Mouse (Mus musculus): ENCODE results near the gene Il5ra.

The Il5ra gene

DNA sequence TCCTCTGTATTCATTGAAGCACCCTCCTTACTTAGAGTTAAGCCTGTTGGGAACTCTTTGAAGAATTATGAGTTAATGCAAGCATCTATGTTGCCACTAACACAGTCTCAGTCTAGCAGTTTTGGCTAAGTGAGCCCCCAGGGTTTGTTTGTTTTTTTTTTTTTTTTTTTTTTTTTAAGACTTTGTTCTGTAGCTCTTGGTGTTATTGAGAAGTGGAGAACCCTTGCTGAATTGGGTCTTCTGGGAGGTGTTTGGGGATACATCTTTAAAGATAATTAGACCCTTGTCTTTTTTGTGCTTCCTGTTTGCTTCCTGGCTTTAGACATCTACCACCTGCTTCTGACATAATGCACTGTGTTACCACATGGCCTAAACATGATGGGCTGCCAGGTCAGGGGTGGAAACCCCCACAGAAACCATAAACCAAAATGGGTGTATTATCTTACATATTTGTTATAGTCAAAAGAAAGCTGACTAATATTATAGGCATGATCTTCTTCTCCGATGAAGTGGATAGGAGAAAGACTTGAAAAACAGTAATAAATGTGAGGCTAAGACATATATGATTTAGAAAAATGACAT lies 8.5 kb downstream of the Il5ra start:
- in situ Hi-C loops (cut with MboI, MseI): no loop called here

DNA sequence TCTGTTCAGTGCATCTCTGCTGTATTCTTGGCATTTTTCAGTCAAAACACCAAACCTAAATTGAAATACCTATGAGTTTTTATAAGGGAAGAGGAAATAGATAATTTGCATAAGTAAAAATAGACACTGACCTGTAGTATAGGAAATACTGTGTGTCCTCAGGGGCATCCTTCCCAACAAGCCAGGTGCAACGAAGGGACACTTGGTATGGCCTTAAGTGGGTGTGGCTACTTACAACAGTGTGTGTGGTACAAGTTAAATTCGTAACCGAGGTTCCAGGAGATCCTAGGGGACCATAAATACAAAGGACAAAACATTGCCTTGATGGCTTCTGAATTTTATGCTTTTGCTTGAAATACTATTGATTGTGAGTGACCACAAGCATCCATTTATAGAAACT lies 10.6 kb downstream of the Il5ra start:
- in situ Hi-C loops (cut with MboI, MseI): no loop called here

DNA sequence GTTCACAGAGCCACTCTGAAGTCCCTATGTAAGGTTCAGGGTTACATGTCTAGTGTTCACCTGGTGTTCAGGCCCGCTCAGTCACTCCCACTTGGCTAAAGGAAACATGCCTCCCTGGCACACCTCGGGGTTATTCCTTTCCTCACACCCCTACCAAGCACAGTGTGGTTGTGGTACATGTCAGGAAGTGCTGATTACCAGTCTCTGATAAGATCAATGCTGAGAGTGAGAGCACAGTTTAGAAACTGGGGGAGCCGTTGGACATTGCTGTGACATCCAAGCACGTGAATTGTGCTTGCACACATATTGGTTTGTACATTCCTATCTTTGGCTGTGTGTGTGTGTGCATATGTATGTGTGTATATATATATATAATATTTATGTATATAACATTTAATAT lies 16.3 kb downstream of the Il5ra start:
- in situ Hi-C loops (cut with MboI, MseI): no loop called here

DNA sequence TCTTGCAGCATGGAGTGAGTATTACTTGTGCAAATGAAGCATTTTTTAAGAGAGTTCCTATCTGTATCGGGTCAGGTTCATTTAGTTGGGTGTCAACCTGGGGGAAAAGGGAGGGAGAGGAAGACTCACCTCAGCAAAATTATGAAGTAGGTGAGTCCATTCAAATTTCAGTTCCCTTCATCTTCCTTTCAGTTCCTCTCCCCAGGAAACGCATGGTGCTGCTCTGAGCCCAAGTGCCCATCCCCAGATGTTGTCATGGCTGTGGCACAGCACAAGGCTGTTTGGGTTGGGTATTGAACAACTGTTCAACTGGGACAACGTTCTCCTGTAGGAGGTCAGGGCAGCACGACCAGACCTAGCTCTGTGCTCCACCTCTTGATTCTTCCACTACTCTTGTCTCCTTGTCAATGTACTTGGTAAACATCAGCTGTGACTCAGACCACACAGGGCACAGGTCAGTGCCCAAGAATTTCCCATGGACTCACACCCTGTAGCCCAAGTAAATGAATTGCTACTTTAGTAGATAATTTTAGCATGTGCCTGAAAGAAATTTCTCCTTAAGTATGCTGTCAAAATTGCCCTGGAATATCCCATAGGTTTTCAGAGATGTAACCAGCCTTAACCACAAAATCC lies 19.0 kb downstream of the Il5ra start:
- in situ Hi-C loops (cut with MboI, MseI): no loop called here

DNA sequence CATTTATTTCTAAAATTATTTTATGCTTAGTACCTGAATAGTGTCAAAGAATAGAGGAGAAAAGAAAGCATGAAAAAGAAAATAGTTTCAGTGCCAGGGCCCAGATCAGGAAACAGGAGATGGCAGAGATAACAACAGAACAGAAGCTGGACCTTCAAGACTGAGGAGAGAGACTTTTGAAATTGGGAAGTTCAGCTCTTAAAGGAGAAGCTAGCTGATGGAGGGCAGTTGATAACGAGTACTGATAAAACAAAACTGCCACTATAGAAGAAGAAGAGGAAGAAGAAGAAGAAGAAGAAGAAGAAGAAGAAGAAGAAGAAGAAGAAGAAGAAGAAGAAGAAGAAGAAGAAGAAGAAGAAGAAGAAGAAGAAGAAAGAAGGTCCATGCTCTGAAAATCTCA lies 21.1 kb downstream of the Il5ra start:
- in situ Hi-C loops (cut with MboI, MseI): no loop called here

DNA sequence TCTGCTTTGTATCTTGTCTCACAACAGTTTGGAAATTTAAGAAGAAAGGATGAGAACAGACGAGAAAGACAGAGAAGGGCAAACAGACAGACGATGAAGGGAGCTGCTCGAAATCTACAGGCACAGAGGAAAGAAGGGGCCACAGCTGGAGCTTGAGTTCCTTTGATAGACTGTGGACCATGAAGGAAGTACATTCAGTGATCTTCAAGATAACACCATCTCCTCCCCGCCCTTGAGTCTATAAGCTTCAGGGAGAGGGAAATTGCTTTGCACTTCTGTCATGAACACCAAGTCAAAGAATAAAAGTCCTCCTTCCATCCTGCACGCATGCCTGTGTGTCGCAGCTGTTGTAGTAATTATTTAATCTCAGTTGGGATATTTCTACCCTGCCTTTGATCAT lies 22.8 kb downstream of the Il5ra start:
- in situ Hi-C loops (cut with MboI, MseI): no loop called here

DNA sequence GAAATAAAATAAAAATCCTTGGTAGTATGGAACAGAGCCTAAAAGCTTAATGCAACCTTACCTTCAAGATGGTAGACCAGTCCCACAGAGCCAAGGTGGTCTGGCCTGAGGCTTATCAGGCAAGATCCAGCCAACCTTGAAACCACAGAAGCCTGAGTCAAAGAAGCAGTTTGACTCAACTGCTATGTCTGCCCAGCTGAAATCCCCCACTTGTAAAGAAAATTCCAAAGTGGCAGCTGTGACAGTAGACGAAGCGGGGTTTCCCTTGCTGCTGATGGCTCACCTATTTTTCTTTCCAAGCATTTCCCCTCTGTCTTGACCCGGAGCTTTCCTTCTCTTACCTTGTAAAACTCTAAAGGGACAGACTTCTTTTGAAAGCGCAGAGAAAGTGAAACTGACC lies 23.2 kb downstream of the Il5ra start:
- in situ Hi-C loops (cut with MboI, MseI): no loop called here

DNA sequence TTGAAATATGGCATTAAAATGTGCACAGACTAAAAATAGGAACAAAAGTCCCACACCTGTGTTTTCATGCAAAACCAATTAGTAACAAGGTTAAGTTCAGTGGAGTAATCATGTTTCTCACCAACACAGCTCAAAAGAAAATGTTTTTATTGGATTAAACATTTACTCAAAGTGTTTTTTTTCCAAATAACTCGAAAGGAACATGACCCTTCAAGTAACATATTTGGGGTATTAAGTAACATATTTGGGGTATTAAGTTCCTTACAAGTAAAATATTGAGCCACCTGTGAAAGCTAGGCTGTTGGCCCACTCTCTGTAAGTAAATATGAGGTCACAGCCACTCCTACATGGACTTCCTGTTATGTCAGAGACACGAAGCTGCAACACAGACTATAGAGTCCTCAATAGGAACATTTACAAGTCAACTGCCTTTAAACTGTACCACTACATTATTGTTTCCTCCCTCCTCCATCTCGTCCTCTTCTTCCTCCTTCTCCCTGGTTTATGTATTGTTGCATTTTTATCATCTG lies 43.3 kb downstream of the Il5ra start:
- in situ Hi-C loops (cut with MboI, MseI): no loop called here

DNA sequence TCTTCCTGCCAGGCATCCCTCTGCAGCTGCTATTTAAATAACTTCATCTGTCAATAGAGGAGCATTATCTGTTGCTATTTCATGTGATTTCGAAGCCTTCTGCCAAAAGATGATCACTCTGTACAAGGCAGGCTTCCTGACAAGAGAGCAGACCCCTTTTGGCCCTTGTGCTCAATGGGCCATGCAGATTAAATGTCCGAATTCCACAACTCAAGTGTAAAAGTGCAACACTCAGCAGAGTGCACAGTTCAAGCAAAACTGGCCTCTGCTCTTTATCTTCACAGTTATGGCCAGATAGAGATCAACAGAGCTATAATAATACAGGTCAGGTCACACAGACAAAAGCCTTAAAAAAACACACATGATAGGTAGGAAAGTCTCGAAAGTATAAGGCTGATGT lies 46.9 kb downstream of the Il5ra start:
- in situ Hi-C loops (cut with MboI, MseI): no loop called here

DNA sequence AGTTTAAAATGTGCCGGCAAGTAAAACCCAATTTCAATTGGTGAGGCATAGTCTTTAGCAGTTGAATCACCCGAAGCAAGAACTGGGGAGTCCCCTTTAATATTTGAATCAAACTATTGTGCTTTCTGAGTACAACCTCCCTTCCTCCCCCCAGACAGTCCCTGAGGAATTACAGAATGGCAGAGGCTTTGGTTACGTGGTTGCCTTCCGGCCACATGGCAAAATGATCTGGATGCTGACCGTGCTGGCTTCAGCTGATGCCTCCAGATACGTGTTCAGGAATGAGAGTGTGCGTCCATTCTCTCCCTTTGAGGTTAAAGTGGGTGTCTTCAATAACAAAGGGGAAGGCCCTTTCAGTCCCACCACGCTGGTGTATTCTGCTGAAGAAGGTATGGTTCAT lies 73.3 kb downstream of the Il5ra start:
- in situ Hi-C loops (cut with MboI, MseI): loop anchor here in 1 of 2 experiments (10.0 kb wide), 1 partner anchor 1379 kb away; no protein-coding TSS in a partner anchor

DNA sequence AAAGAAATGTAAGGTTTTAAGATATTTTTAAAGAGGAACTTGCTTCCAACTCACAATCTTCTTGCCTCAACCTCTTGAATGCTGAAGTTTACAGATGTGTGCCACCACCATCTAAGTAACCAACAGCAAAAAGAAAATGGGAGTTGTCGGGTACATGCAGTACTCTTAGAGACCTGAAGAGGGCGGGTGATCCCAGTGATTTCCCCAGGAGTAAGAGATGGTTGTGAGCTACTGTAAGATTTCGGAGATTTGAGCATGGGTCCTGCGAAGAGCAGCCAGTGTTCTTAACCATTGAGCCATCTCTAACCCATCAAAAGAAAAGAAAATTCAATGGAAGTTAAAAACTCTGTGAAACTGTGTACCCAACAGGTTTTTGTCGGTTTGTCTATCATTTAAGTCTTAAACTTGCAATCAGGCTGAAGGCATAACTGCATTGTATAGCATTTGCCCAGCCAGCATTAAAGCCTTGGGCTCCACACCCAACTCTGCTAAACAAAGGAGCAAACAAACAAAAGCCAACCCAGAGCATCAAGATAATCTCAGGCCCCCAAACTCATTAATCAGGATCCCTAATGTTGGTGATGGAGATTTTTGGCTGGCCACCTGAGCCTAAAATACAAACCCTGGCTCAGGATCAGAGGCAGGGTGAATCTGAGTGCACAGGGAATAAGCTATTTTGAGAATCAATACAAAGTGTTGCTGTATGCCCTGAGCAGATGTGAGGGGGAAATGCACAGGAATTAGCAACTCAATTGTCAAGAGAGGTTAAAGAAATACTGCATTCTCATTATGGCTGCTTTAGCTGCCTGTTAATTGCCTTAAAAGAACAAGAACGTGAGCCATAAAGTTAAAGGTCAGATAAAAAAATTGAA lies 84.8 kb downstream of the Il5ra start:
- in situ Hi-C loops (cut with MboI, MseI): no loop called here
